Mouse (Mus musculus) embryonic facial prominence, embryonic 14.5 days (tissue): ENCODE measurements around the gene Kcnj15. TPM values are rescaled to one million over a fixed set of nuclear protein-coding genes. Genes with fewer than 3 reads are reported as not detected.

Source experiments
- ATAC-seq: fragments of 200-750 bp; cut with Nextera tagmentation; 2 replicates; pipeline ENCODE4 v1.8.0; 2017; ENCODE audit warnings: low read depth, moderate number of reproducible peaks, moderate TSS enrichment
- DNase-seq: peaks from one replicate; pipeline ENCODE4 v3.0.0-alpha.2; 2015; ENCODE audit warnings: low spot score
- H3K27ac ChIP-seq: fragments of 300-500 bp; sonication (generic); replicated peaks from 2 replicates; pipeline ENCODE4 v1.5.1; 2014; ENCODE audit warnings: low read depth, mild to moderate bottlenecking, low read length, moderate library complexity
- H3K27me3 ChIP-seq: fragments of 300-500 bp; sonication (generic); replicated peaks from 2 replicates; pipeline ENCODE4 v1.6.1; 2014; ENCODE audit warnings: low read length; ENCODE audit not compliant: control insufficient read depth, insufficient read depth
- H3K36me3 ChIP-seq: fragments of 300-500 bp; sonication (generic); 2 replicates; pipeline ENCODE4 v1.6.1; 2014; ENCODE audit warnings: low read length, mixed read lengths; ENCODE audit not compliant: control insufficient read depth, insufficient read depth
- H3K4me1 ChIP-seq: fragments of 300-500 bp; sonication (generic); 2 replicates; pipeline ENCODE4 v1.6.1; 2014; ENCODE audit warnings: antibody characterized with exemption, low read length; ENCODE audit not compliant: control insufficient read depth, insufficient read depth
- H3K4me2 ChIP-seq: fragments of 300-500 bp; sonication (generic); 2 replicates; pipeline ENCODE4 v1.6.1; 2014; ENCODE audit warnings: low read depth, mild to moderate bottlenecking, low read length, moderate library complexity, mixed read lengths
- H3K4me3 ChIP-seq: fragments of 300-500 bp; sonication (generic); 2 replicates; pipeline ENCODE4 v1.5.1; 2014; ENCODE audit warnings: low read depth, mild to moderate bottlenecking, low read length
- H3K9ac ChIP-seq: fragments of 300-500 bp; sonication (generic); 2 replicates; pipeline ENCODE4 v1.6.1; 2014; ENCODE audit warnings: low read depth, mild to moderate bottlenecking, low read length, moderate library complexity, mixed read lengths
- H3K9me3 ChIP-seq: fragments of 300-500 bp; sonication (generic); 2 replicates; pipeline ENCODE4 v1.6.1; 2016; ENCODE audit warnings: low read length; ENCODE audit not compliant: control insufficient read depth
- WGBS: fragments of 180-500 bp; shearing (Covaris S2); extraction: QIAGEN DNeasy Blood & Tissue Kit; methylation state at CpG from one replicate; pipeline ENCODE4 v1.1.7; 2014; 5-methylcytosine and 5-hydroxymethylcytosine counted together
- polyA plus RNA-seq: library from polyadenylated mRNA; unstranded; fragments of >200 nt; fragmentation: Nextera tagmentation; extraction: Ambion mirVana; gene quantifications from 2 replicates; pipeline ENCODE4 v1.2.1, GENCODE M21; 2014

Kcnj15 gene
- polyA plus RNA-seq, 1 experiment from 2014 or later = 2.4 TPM

- ATAC-seq = no peak
- H3K4me3 ChIP-seq = no peak overlapping the region
- H3K9me3 ChIP-seq = no peaks in the 10 kb centered on the region
- WGBS = 93% methylated on average over 6 of the region's 6 CpGs
- no peak overlapping the region for H3K4me2 ChIP-seq
- 0 out of 2 replicates have a peak, but pooled peaks cover 5% of the 10 kb centered on the region for H3K4me1 ChIP-seq
- H3K9ac ChIP-seq = no peak overlapping the region
- H3K27ac ChIP-seq = no peak overlapping the region
- no peak for DNase-seq
- no peaks in the 10 kb centered on the region for H3K36me3 ChIP-seq
- H3K27me3 ChIP-seq = no peaks in the 10 kb centered on the region
These were observed 92.0 kb downstream of the Kcnj15 start for GRCm38 (mm10) chr16:95349344-95349743.

GRCm38 (mm10) chr16:95349745-95350144, 92.4 kb downstream of the Kcnj15 start:
- no peak for ATAC-seq

More at GRCm38 (mm10) chr16:95349745-95350144, 92.4 kb downstream of the Kcnj15 start:
- Histone ChIP-seq H3K9ac (no peak overlapping the region), H3K4me2 (no peak overlapping the region), H3K4me3 (no peak overlapping the region), H3K4me1 (0 out of 2 replicates have a peak, but pooled peaks cover 5% of the 10 kb centered on the region), H3K27me3 (no peaks in the 10 kb centered on the region), H3K36me3 (no peaks in the 10 kb centered on the region), H3K27ac (no peak overlapping the region), H3K9me3 (no peaks in the 10 kb centered on the region)
- 70% methylated on average over 5 of the region's 5 CpGs for WGBS
- DNase-seq = no peak
